Mouse (Mus musculus) Patski (cell line): ENCODE results near the gene Bfsp2. TPM values are rescaled to one million over a fixed set of nuclear protein-coding genes. Genes with fewer than 3 reads are reported as not detected.
"Not testable (repeated sequence)": the region's sequence is repeated elsewhere in the genome, so short reads cannot be mapped to it uniquely, and the experiment has no call there.

Experiments used
- ATAC-seq: fragments of 100-300 bp; one replicate; pipeline ENCODE4 v1.8.0; 2021
- CTCF ChIA-PET: fragments of 350-600 bp; sonication (Branson Sonifier 250); formaldehyde crosslinking; loops from one replicate; lab custom pipeline; 2022; ENCODE audit warnings: inconsistent platforms; lab: Charles Lee
- POLR2A ChIA-PET: fragments of 350-600 bp; sonication (Branson Sonifier 250); formaldehyde crosslinking; loops from one replicate; lab custom pipeline; 2022; ENCODE audit warnings: antibody characterized with exemption, inconsistent platforms; lab: Charles Lee
- DNase-seq: peaks from one replicate; pipeline ENCODE4 v3.0.0-alpha.2; 2011; ENCODE audit warnings: low read depth, low spot score
- H3K27me3 ChIP-seq: fragments of 371-371 bp; one replicate; pipeline ENCODE4 v1.5.1; 2021
- CTCF ChIP-seq: fragments of 100-300 bp; IDR thresholded peaks from one replicate; pipeline ENCODE4 v1.5.1; 2021
- in situ Hi-C: fragments of 300-500 bp; cut with MboI; formaldehyde crosslinking; loops from 3 replicates; pipeline ENCODE4 v1.11.1; 2018; ENCODE audit warnings: low pct_unique_long_range_greater_than_20kb, mixed read lengths
- polyA plus RNA-seq: library from polyadenylated mRNA; unstranded; gene quantifications from one replicate; pipeline ENCODE4 v1.2.3, GENCODE M21; 2021

The Bfsp2 gene
- polyA plus RNA-seq, 1 experiment from 2014 or later = not detected

GRCm38 (mm10) chr9:103432122-103432778 is 48.0 kb downstream of the Bfsp2 start:
- no peak for DNase-seq
- ATAC-seq = no peak
- in situ Hi-C loops = no loop called here

GRCm38 (mm10) chr9:103431718-103432117 is 48.5 kb downstream of the Bfsp2 start:
- no peaks in the 10 kb centered on the region for H3K27me3 ChIP-seq
- DNase-seq (no peak), ATAC-seq (no peak)
- in situ Hi-C loops = no loop called here
- POLR2A ChIA-PET = interaction anchor here (0.6 kb wide), 1 partner anchor 67 kb away, joined by 3 read pairs; no protein-coding TSS in a partner anchor
- CTCF ChIA-PET = no interaction called here
- no peak for TF ChIP-seq CTCF

More at GRCm38 (mm10) chr9:103432122-103432778, 48.0 kb downstream of the Bfsp2 start:
- ChIA-PET POLR2A (interaction anchor here (0.6 kb wide), 1 partner anchor 67 kb away, joined by 3 read pairs; no protein-coding TSS in a partner anchor), CTCF (no interaction called here)
- no peak for TF ChIP-seq CTCF
- no peaks in the 10 kb centered on the region for H3K27me3 ChIP-seq

GRCm38 (mm10) chr9:103430431-103431220 is 49.6 kb downstream of the Bfsp2 start:
- ATAC-seq = no peak
- POLR2A ChIA-PET = interaction anchor here (0.6 to 1.2 kb wide), 2 partner anchors 15 to 35 kb away, joined by 3 to 4 read pairs; no protein-coding TSS in a partner anchor
- no peaks in the 10 kb centered on the region for H3K27me3 ChIP-seq
- in situ Hi-C loops = no loop called here
- CTCF ChIA-PET = no interaction called here
- no peak for DNase-seq
- no peak for TF ChIP-seq CTCF

DNA sequence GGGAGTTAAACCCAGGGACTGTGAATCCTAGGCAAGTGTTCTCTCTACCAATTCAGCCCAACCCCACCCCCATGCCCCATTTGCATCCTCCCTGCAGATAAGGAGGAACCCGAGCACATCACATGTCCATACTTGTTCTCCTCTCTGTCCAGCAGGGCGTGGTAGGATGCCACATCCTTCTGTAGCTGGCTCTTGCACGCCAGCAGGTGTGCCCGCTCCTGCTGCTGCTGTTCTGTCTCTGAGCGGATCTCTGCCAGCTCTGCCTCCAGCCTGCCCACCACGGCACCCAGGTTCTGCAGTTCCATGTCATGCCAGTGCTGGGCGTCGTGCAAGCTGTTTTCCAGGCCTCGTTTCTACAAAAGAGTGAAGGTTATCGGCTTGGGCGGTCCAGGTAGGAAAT is 53.8 kb downstream of the Bfsp2 start:
- in situ Hi-C loops = no loop called here
- no peak for DNase-seq
- ChIA-PET CTCF (no interaction called here), POLR2A (interaction anchor here (0.5 kb wide), 1 partner anchor 68 kb away, joined by 3 read pairs; no protein-coding TSS in a partner anchor)
- TF ChIP-seq CTCF = no peak
- no peaks in the 10 kb centered on the region for H3K27me3 ChIP-seq
- no peak for ATAC-seq

GRCm38 (mm10) chr9:103424869-103425268 is 55.4 kb downstream of the Bfsp2 start:
- DNase-seq (no peak), ATAC-seq (no peak)
- ChIA-PET CTCF (no interaction called here), POLR2A (no interaction called here)
- no peaks in the 10 kb centered on the region for H3K27me3 ChIP-seq
- no peak for TF ChIP-seq CTCF
- in situ Hi-C loops = no loop called here

DNA sequence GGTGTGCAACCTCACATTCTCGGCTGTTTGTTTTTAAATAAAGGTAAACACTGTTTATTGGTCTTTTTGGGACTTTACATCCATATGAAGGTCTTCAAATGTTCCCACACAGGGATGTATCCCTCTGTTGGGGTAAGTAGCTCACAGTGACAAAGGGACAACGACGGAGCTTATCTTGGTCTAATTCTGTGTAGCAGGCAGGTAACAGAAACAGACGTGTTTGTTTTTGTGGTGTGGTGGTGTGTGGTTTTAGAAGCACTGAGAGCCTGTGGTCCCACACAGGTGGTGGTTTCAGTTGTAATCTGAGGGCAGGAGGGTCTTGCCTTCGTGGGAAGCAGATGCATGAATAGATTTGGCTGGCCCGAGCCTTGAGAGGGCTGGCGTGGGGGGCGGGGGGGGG is 56.3 kb downstream of the Bfsp2 start:
- in situ Hi-C loops = no loop called here
- no peaks in the 10 kb centered on the region for H3K27me3 ChIP-seq
- no peak for ATAC-seq
- CTCF ChIA-PET = no interaction called here
- TF ChIP-seq CTCF = no peak
- POLR2A ChIA-PET = no interaction called here
- DNase-seq = no peak

DNA sequence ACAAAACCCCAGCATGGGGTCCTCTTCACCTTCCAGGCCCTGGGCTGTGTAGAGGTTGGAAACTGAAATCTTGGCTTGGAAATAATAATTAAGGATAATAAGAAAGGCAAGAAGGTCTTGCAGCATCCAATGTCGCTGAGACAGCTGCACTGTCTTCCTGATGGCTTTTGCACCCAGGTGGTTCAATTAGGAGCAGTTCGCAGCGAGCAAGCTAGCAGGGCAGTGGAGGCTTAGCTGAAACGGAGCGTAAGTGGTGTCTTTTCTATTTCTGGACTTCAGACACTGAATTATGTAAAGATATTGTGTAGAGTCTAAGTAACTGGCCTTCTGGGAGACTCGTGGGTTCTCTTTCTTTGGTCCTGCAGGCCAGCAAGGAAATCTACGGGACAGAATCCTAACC is 56.8 kb downstream of the Bfsp2 start:
- no peaks in the 10 kb centered on the region for H3K27me3 ChIP-seq
- ATAC-seq (no peak), DNase-seq (no peak)
- ChIA-PET CTCF (no interaction called here), POLR2A (no interaction called here)
- in situ Hi-C loops = no loop called here
- no peak for TF ChIP-seq CTCF

GRCm38 (mm10) chr9:103422847-103423246 is 57.4 kb downstream of the Bfsp2 start:
- ChIA-PET POLR2A (no interaction called here), CTCF (no interaction called here)
- in situ Hi-C loops = no loop called here
- no peaks in the 10 kb centered on the region for H3K27me3 ChIP-seq
- no peak for DNase-seq
- TF ChIP-seq CTCF = no peak
- ATAC-seq = no peak

DNA sequence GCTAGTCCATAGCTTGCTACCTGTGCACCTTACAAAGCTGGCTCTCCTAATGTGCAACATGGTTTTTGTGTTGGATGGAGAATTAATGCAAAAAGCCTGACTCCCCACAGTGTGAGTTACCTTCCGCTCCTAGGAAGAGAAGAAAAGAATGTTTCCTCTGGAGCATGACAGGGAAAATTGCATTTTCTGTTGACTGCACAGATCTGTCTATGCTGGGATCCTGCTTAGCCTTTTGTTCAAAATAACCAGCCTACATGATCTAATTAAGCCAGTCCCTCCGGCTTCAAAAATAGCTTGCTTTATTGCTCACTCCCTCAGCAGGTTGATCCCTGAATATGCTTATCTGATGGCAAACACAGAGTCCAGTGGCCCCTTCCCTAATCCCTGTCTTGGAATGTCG is 59.4 kb downstream of the Bfsp2 start:
- ATAC-seq = no peak
- TF ChIP-seq CTCF = no peak
- no peak for DNase-seq
- ChIA-PET POLR2A (no interaction called here), CTCF (no interaction called here)
- H3K27me3 ChIP-seq = no peaks in the 10 kb centered on the region
- in situ Hi-C loops = no loop called here

DNA sequence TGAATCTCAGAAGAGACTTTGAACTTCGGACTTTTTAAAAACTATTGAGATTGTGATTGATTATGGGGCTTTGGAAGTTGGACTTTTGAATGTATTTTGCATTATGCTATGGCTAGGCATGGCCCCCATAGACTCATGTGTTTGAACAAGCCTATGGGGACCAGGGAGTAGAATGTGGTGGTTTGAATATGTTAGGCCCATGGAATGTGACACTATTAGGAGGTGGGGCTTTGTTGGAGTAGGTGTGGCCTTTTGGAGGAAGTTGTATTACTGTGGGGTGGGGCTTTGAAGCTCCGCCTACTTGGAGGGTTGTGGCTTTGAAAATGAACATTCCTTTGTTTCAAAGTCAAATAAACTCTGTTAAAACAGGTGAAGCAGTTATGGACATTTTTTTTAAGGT is 61.4 kb downstream of the Bfsp2 start:
- no peak for DNase-seq
- no peaks in the 10 kb centered on the region for H3K27me3 ChIP-seq
- in situ Hi-C loops = no loop called here
- ChIA-PET POLR2A (no interaction called here), CTCF (interaction anchor here (0.9 kb wide), 1 partner anchor 38 kb away, joined by 3 read pairs; no protein-coding TSS in a partner anchor)
- no peak for ATAC-seq
- TF ChIP-seq CTCF = no peak

DNA sequence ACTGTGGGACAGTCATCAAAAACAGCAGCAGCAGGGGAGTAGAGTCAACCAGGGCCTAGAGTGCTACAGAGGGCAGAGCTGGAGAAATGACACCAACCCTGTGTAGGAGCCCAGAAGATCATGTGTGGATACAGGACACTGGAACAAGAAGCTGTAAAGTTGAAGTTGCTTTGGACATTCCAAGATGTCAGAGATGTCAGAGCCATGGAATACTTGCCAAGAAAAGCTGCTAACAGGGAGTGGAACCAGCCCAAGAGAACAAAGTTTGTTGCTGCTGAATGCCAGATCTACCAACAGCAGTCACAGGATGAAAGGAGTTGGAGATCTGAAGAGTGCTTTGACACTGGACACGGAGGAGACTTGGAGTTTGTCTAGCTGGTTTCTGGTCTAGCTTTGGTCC is 62.0 kb downstream of the Bfsp2 start:
- in situ Hi-C loops, DNase-seq, POLR2A ChIA-PET, H3K27me3 ChIP-seq, ATAC-seq: not testable (repeated sequence)
- CTCF ChIA-PET = interaction anchor here (0.9 kb wide), 1 partner anchor 38 kb away, joined by 3 read pairs; no protein-coding TSS in a partner anchor
